8 mouse cellular contexts compared by ENCODE assay signal in genomic region chr10:77021399-77022052, GRCm38 (mm10). TPM values are rescaled to one million over a fixed set of nuclear protein-coding genes. Genes with fewer than 3 reads are reported as not detected.
DNase-seq lines count a peak whose midpoint lies in the region; ATAC-seq lines count a peak whose summit lies in the region.

No protein-coding gene starts in this region.

- peak overlapping the region; percentile 23; the same call in 1 of the 2 replicates for H3K4me2 ChIP-seq in lung, embryonic 16.5 days (ENCODE audit: low read depth, low read length)

- peak; percentile 83 for DNase-seq in MN1 (ENCODE audit: low spot score)
- DNase-seq in cerebellum, adult 8-10 months: peak; percentile 93
- peak; percentile 79 to 86 for DNase-seq in layer of hippocampus, adult 8-10 months (ENCODE audit: low spot score in 2 of 2)
- peak; percentile 52 for DNase-seq in ovary, postnatal 10 days (ENCODE audit: low spot score)
- DNase-seq in thymus, postnatal 0 days (ENCODE audit: low spot score): peak; percentile 77

- H3K4me1 ChIP-seq in lung, embryonic 16.5 days (replicated peaks; ENCODE audit: control insufficient read depth, insufficient read depth, low read length): no peaks in the 10 kb centered on the region

- H3K27ac ChIP-seq in lung, embryonic 16.5 days (ENCODE audit: low read length): no peak overlapping the region

- no peaks in the 10 kb centered on the region for H3K36me3 ChIP-seq in lung, embryonic 16.5 days (ENCODE audit: control insufficient read depth, insufficient read depth, low read length)

- H3K9me3 ChIP-seq in lung, embryonic 16.5 days (ENCODE audit: control insufficient read depth, low read length): no peaks in the 10 kb centered on the region

- H3K27me3 ChIP-seq in lung, embryonic 16.5 days (ENCODE audit: control insufficient read depth, insufficient read depth, low read depth, low read length): no peaks in the 10 kb centered on the region

- 31% methylated on average over 17 of the region's 17 CpGs for WGBS in lung, embryonic 16.5 days

- ATAC-seq in frontal cortex, adult (ENCODE audit: low TSS enrichment): peak; percentile 85
- peak; percentile 77 to 83 for ATAC-seq in hematopoietic stem cell, adult 5-6 weeks (replicated peaks in 1 of 2; ENCODE audit: insufficient read depth in 1 of 2, low FRiP score in 2 of 2, low TSS enrichment in 1 of 2, low read depth in 1 of 2, poor library complexity in 2 of 2, severe bottlenecking in 2 of 2)
- ATAC-seq in lung, embryonic 16.5 days (ENCODE audit: low read depth): peak; percentile 51; the same call in 1 of the 2 replicates

- no peak overlapping the region for H3K9ac ChIP-seq in lung, embryonic 16.5 days (ENCODE audit: low read length)

- no peak overlapping the region for H3K4me3 ChIP-seq in lung, embryonic 16.5 days (ENCODE audit: low read length)

RNA-seq across cellular contexts. Expression of gene Slc19a1, which starts 10.5 kb away (rescaled TPM):
- 16.4 and 35.5 TPM in 2 replicates for total RNA-seq in hematopoietic stem cell, adult 5-6 weeks (2017)
- total RNA-seq in layer of hippocampus, adult 8-10 months (2022): 10 to 100 TPM; 17.4 to 28.6 (median 22.8) TPM
- 21.1 and 21.5 TPM in 2 replicates for polyA plus RNA-seq in lung, embryonic 16.5 days (2015; fragmentation: Nextera tagmentation; extraction: Ambion mirVana)
- polyA plus RNA-seq in thymus, postnatal 0 days (2015; fragmentation: Nextera tagmentation; extraction: Ambion mirVana): 23.6 and 24.4 TPM in 2 replicates

RNA-seq across cellular contexts. Expression of gene Pcbp3, which starts 59.8 kb away (rescaled TPM):
- 10.3 and 11.8 TPM in 2 replicates for total RNA-seq in hematopoietic stem cell, adult 5-6 weeks (2017)
- 10 to 100 TPM; 58.1 to 68.9 (median 61.3) TPM for total RNA-seq in layer of hippocampus, adult 8-10 months (2022)
- polyA plus RNA-seq in lung, embryonic 16.5 days (2015; fragmentation: Nextera tagmentation; extraction: Ambion mirVana): 30.7 and 34.9 TPM in 2 replicates
- 10.3 and 10.5 TPM in 2 replicates for polyA plus RNA-seq in thymus, postnatal 0 days (2015; fragmentation: Nextera tagmentation; extraction: Ambion mirVana)
